ENCODE assay signal across 8 mouse cellular contexts in the genomic region with DNA sequence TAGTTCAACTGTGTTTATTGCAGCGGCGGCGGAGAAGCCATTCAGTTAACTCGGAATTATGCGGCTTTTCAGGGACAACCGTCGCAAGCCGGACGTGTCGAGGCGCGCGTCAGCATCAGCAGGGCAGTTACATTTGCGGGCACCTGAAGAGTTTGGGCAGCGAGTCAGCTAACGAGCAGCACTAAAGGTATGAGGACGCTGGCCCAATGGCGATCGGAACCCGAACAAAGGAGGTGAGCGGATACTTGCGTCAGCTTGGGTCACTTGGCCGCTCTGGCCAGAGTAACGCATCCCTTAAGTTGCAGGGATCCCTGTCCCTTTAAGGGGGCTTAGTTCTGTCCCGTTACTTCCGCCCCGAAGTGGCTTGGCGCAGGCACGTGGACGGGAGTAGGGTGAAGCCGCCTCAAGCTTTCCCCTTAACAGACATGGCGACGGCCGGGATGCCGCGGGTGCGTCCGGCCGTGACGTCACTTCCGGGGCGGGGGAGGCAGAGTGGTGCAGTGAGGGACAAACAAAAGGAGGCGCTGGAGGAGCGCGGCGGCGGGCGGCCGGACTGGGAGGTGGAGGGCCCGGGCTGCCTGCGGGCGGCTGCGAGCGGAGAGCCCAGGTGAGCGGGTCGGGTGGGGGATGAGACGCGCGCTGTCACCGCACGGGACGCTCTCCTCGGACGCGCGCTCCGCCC. TPM values are rescaled to one million over a fixed set of nuclear protein-coding genes. Genes with fewer than 3 reads are reported as not detected.
DNase-seq lines count a peak whose midpoint lies in the region; ATAC-seq and TF ChIP-seq lines count a peak whose summit lies in the region.

A gene (plus strand): TSS at position 517 of the 682 bp plus-strand sequence.

- TF ChIP-seq CTCF in bone marrow, adult 2 months (IDR thresholded peaks at IDR 0.05; ENCODE audit: control insufficient read depth, insufficient read depth, low read length): 0 out of 2 replicates have a peak, but pooled peaks have one; percentile 21

- peak; percentile 99 for DNase-seq in 416B (ENCODE audit: low read depth)
- peak; percentile 99 to 100 for DNase-seq in heart, adult 9 months (ENCODE audit: low spot score in 2 of 2)
- DNase-seq in monocyte, adult 2 months (ENCODE audit: low read depth in 1 of 2, low spot score in 2 of 2): peak; percentile 98 to 99
- peak; percentile 100 for DNase-seq in spleen, postnatal 36 days (ENCODE audit: low spot score in 2 of 2)

- ATAC-seq in embryonic facial prominence, embryonic 15.5 days (ENCODE audit: insufficient number of reproducible peaks, low FRiP score, low TSS enrichment, low read depth): peak; percentile 97
- ATAC-seq in kidney, embryonic 14.5 days (ENCODE audit: low FRiP score, low TSS enrichment): peak; percentile 98
- ATAC-seq in limb, embryonic 15.5 days (ENCODE audit: insufficient number of reproducible peaks, low FRiP score, low TSS enrichment, low read depth): peak; percentile 97

- WGBS in bone marrow, adult 2 months: under 1% methylated on average over 58 of the region's 67 CpGs
- under 1% methylated on average over 66 of the region's 67 CpGs for WGBS in embryonic facial prominence, embryonic 15.5 days
- under 1% methylated on average over 47 of the region's 67 CpGs for WGBS in kidney, embryonic 14.5 days
- WGBS in limb, embryonic 15.5 days: under 1% methylated on average over 64 of the region's 67 CpGs

- peak within 1 kb of the TSS; percentile 93 for H3K4me3 ChIP-seq in bone marrow, adult 2 months (replicated peaks; ENCODE audit: control insufficient read depth, low read depth, low read length)
- peak within 1 kb of the TSS; percentile 72 for H3K4me3 ChIP-seq in embryonic facial prominence, embryonic 15.5 days (replicated peaks)
- H3K4me3 ChIP-seq in kidney, embryonic 14.5 days (ENCODE audit: low read length): peak within 1 kb of the TSS; percentile 76
- peak within 1 kb of the TSS; percentile 89 for H3K4me3 ChIP-seq in limb, embryonic 15.5 days

- H3K36me3 ChIP-seq in embryonic facial prominence, embryonic 15.5 days: peaks cover 27% of the 10 kb centered on the region
- peaks cover 25% of the 10 kb centered on the region for H3K36me3 ChIP-seq in kidney, embryonic 14.5 days (ENCODE audit: control insufficient read depth, insufficient read depth, low read length)
- peaks cover 23% of the 10 kb centered on the region for H3K36me3 ChIP-seq in limb, embryonic 15.5 days

- no peaks in the 10 kb centered on the region for H3K9me3 ChIP-seq in embryonic facial prominence, embryonic 15.5 days (replicated peaks)
- no peaks in the 10 kb centered on the region for H3K9me3 ChIP-seq in kidney, embryonic 14.5 days (ENCODE audit: control insufficient read depth, low read length)
- no peaks in the 10 kb centered on the region for H3K9me3 ChIP-seq in limb, embryonic 15.5 days

- TF ChIP-seq POLR2A in bone marrow, adult 2 months (IDR thresholded peaks at IDR 0.05; ENCODE audit: borderline replicate concordance, control insufficient read depth, low read depth, low read length): peak; percentile 73

- peak within 1 kb of the TSS; percentile 64 for H3K9ac ChIP-seq in embryonic facial prominence, embryonic 15.5 days
- H3K9ac ChIP-seq in kidney, embryonic 14.5 days (ENCODE audit: low read depth, low read length): peak within 1 kb of the TSS; percentile 86
- peak within 1 kb of the TSS; percentile 83 for H3K9ac ChIP-seq in limb, embryonic 15.5 days

- H3K4me1 ChIP-seq in bone marrow, adult 2 months (ENCODE audit: control insufficient read depth, insufficient read depth, low read length): peaks cover 5% of the 10 kb centered on the region; the same call in 1 of the 2 replicates
- peaks cover 33% of the 10 kb centered on the region for H3K4me1 ChIP-seq in embryonic facial prominence, embryonic 15.5 days
- H3K4me1 ChIP-seq in kidney, embryonic 14.5 days (ENCODE audit: control insufficient read depth, insufficient read depth, low read length): peaks cover 23% of the 10 kb centered on the region
- peaks cover 30% of the 10 kb centered on the region for H3K4me1 ChIP-seq in limb, embryonic 15.5 days

- peak within 1 kb of the TSS; percentile 89 for H3K27ac ChIP-seq in bone marrow, adult 2 months (ENCODE audit: control insufficient read depth, insufficient read depth, low read depth, low read length, poor library complexity)
- peak within 1 kb of the TSS; percentile 93 for H3K27ac ChIP-seq in embryonic facial prominence, embryonic 15.5 days (replicated peaks)
- H3K27ac ChIP-seq in kidney, embryonic 14.5 days (ENCODE audit: low read depth, low read length): peak within 1 kb of the TSS; percentile 84
- H3K27ac ChIP-seq in limb, embryonic 15.5 days: peak within 1 kb of the TSS; percentile 94

- no peaks in the 10 kb centered on the region for H3K27me3 ChIP-seq in embryonic facial prominence, embryonic 15.5 days
- no peaks in the 10 kb centered on the region for H3K27me3 ChIP-seq in kidney, embryonic 14.5 days (ENCODE audit: control insufficient read depth, insufficient read depth, low read length)
- H3K27me3 ChIP-seq in limb, embryonic 15.5 days: no peaks in the 10 kb centered on the region

- H3K4me2 ChIP-seq in embryonic facial prominence, embryonic 15.5 days (replicated peaks): peak within 1 kb of the TSS; percentile 66
- H3K4me2 ChIP-seq in kidney, embryonic 14.5 days (replicated peaks; ENCODE audit: low read depth, low read length): peak within 1 kb of the TSS; percentile 83
- peak within 1 kb of the TSS; percentile 77 for H3K4me2 ChIP-seq in limb, embryonic 15.5 days

RNA-seq across cellular contexts. Expression of the gene that starts here (rescaled TPM):
- 7.1 and 11.5 TPM in 2 replicates for polyA plus RNA-seq in bone marrow, adult 2 months (2011; ENCODE audit: insufficient read depth, insufficient read length, low replicate concordance, missing spikeins)
- polyA plus RNA-seq in embryonic facial prominence, embryonic 15.5 days (2015; fragmentation: Nextera tagmentation; extraction: Ambion mirVana): 41.1 and 42.9 TPM in 2 replicates
- 49.4 and 51.1 TPM in 2 replicates for polyA plus RNA-seq in kidney, embryonic 14.5 days (2014; fragmentation: Nextera tagmentation; extraction: Ambion mirVana)
- polyA plus RNA-seq in limb, embryonic 15.5 days (2015; fragmentation: Nextera tagmentation; extraction: Ambion mirVana): 40.6 and 42.5 TPM in 2 replicates

Comparison
In these comparisons a context has a peak if more than half of its experiments do, and no peak if none do; other contexts are left out.
1. Peak in every context shown above with its lines: DNase-seq, ATAC-seq, H3K4me3 ChIP-seq and H3K27ac ChIP-seq.